Mouse (Mus musculus): ENCODE data around the gene Fdxr. TPM values are rescaled to one million over a fixed set of nuclear protein-coding genes. Genes with fewer than 3 reads are reported as not detected.

The Fdxr gene
- total and polyA plus RNA-seq, 2 experiments, result 13.7 to 28.3 TPM

- Histone ChIP-seq H3K27me3 (ENCODE audit: control insufficient read depth, insufficient read depth, low read length) (no peaks in the 10 kb centered on the region), H3K4me1 (ENCODE audit: control insufficient read depth, insufficient read depth, low read length) (peaks cover 16% of the 10 kb centered on the region), H3K27ac (replicated peaks; ENCODE audit: insufficient read depth, low read depth, low read length) (no peak overlapping the region), H3K9ac (ENCODE audit: low read depth, low read length) (no peak overlapping the region), H3K79me2 (ENCODE audit: control insufficient read depth, insufficient read depth, low read length) (no peaks in the 10 kb centered on the region; the same call in 1 of the 2 replicates), H3K36me3 (ENCODE audit: control insufficient read depth, insufficient read depth, low read length) (no peaks in the 10 kb centered on the region), H3K4me3 (ENCODE audit: insufficient read depth, low read depth, low read length) (no peak overlapping the region)
- TF ChIP-seq CTCF (IDR thresholded peaks at IDR 0.05; ENCODE audit: low read depth, low read length) (no peak), POLR2A (IDR thresholded peaks at IDR 0.05; ENCODE audit: extremely low read depth, insufficient read depth, low read length) (no peak)
- no peak for DNase-seq (ENCODE audit: extremely low read depth, low read depth, low spot score)
- WGBS, result 82% methylated on average over 12 of the region's 12 CpGs
Observed at GRCm38 (mm10) chr11:115222077-115222476, 54.8 kb downstream of the Fdxr start.

DNA sequence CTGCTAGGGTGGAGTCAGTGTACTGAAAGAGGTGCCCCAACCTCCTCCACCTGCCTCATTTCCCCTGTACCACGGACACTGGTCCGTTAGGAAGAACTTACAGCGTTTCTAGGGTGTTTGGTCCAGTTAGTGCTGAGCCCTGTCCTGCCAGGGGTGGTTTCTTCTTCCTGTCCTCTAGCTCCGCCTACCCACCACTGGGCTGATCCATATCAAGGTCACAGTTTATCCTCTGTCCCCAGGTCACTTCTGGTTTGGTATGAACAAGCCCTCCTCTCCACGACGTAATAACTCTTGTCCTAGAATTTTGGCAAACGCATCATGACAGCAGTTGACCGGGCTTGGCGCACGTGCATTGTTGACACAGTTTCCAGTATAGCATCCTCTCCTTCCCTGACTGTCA lies 57.2 kb downstream of the Fdxr start:
- Histone ChIP-seq H3K4me1 (ENCODE audit: control insufficient read depth, insufficient read depth, low read length) (peaks cover 16% of the 10 kb centered on the region), H3K27me3 (ENCODE audit: control insufficient read depth, insufficient read depth, low read length) (no peaks in the 10 kb centered on the region), H3K9ac (ENCODE audit: low read depth, low read length) (peak overlapping the region; percentile 27), H3K36me3 (ENCODE audit: control insufficient read depth, insufficient read depth, low read length) (no peaks in the 10 kb centered on the region), H3K4me3 (ENCODE audit: insufficient read depth, low read depth, low read length) (no peak overlapping the region; the same call in 1 of the 2 replicates), H3K27ac (replicated peaks; ENCODE audit: insufficient read depth, low read depth, low read length) (peak overlapping the region; percentile 92), H3K79me2 (ENCODE audit: control insufficient read depth, insufficient read depth, low read length) (no peaks in the 10 kb centered on the region; the same call in 1 of the 2 replicates)
- 18% methylated on average over 10 of the region's 10 CpGs for WGBS
- peak; percentile 95 for DNase-seq (ENCODE audit: extremely low read depth, low read depth, low spot score)
- TF ChIP-seq POLR2A (IDR thresholded peaks at IDR 0.05; ENCODE audit: extremely low read depth, insufficient read depth, low read length), result no peak
- no peak for TF ChIP-seq CTCF (IDR thresholded peaks at IDR 0.05; ENCODE audit: low read depth, low read length)

GRCm38 (mm10) chr11:115219263-115219662 lies 57.6 kb downstream of the Fdxr start:
- Histone ChIP-seq H3K4me1 (ENCODE audit: control insufficient read depth, insufficient read depth, low read length) (peaks cover 16% of the 10 kb centered on the region), H3K4me3 (ENCODE audit: insufficient read depth, low read depth, low read length) (no peak overlapping the region; the same call in 1 of the 2 replicates), H3K27ac (replicated peaks; ENCODE audit: insufficient read depth, low read depth, low read length) (peak overlapping the region; percentile 92), H3K9ac (ENCODE audit: low read depth, low read length) (peak overlapping the region; percentile 27), H3K36me3 (ENCODE audit: control insufficient read depth, insufficient read depth, low read length) (no peaks in the 10 kb centered on the region), H3K27me3 (ENCODE audit: control insufficient read depth, insufficient read depth, low read length) (no peaks in the 10 kb centered on the region), H3K79me2 (ENCODE audit: control insufficient read depth, insufficient read depth, low read length) (no peaks in the 10 kb centered on the region; the same call in 1 of the 2 replicates)
- DNase-seq (ENCODE audit: extremely low read depth, low read depth, low spot score), result peak; percentile 98
- WGBS, result 9% methylated on average over 9 of the region's 9 CpGs
- TF ChIP-seq POLR2A (IDR thresholded peaks at IDR 0.05; ENCODE audit: extremely low read depth, insufficient read depth, low read length) (no peak), CTCF (IDR thresholded peaks at IDR 0.05; ENCODE audit: low read depth, low read length) (no peak)

Other genes with a start within 250 kb of the Fdxr start
- 0.18 TPM in 1 of 2 replicates, not detected in the other for gene Cd300ld5, start 239.3 kb downstream of the Fdxr start, total RNA-seq (2014; rRNA removed)
- 0.14 TPM in 1 of 2 replicates, not detected in the other for gene Cd300ld5, start 239.3 kb downstream of the Fdxr start, polyA plus RNA-seq (2012; rRNA removed)
- 3.7 and 4.1 TPM in 2 replicates for gene Cd300ld3, start 228.6 kb downstream of the Fdxr start, total RNA-seq (2014; rRNA removed)
- gene Cd300ld3, start 228.6 kb downstream of the Fdxr start, polyA plus RNA-seq (2012; rRNA removed), result 3.3 and 5.4 TPM in 2 replicates
- gene Cd300e, start 214.9 kb downstream of the Fdxr start, total RNA-seq (2014; rRNA removed), result 1.4 and 1.5 TPM in 2 replicates
- 0.52 and 1.3 TPM in 2 replicates for gene Cd300e, start 214.9 kb downstream of the Fdxr start, polyA plus RNA-seq (2012; rRNA removed)
- gene Rab37, start 185.6 kb downstream of the Fdxr start, total RNA-seq (2014; rRNA removed), result 0.09 and 0.20 TPM in 2 replicates
- 0.16 and 0.20 TPM in 2 replicates for gene Rab37, start 185.6 kb downstream of the Fdxr start, polyA plus RNA-seq (2012; rRNA removed)
- 1.2 and 1.5 TPM in 2 replicates for gene Cd300lf, start 143.1 kb downstream of the Fdxr start, total RNA-seq (2014; rRNA removed)
- gene Cd300lf, start 143.1 kb downstream of the Fdxr start, polyA plus RNA-seq (2012; rRNA removed), result 0.54 and 1.1 TPM in 2 replicates
- gene Slc9a3r1, start 113.7 kb downstream of the Fdxr start, total RNA-seq (2014; rRNA removed), result 113 and 117 TPM in 2 replicates
- 130 and 177 TPM in 2 replicates for gene Slc9a3r1, start 113.7 kb downstream of the Fdxr start, polyA plus RNA-seq (2012; rRNA removed)
- 5.3 and 8.1 TPM in 2 replicates for gene Tmem104, start 89.6 kb downstream of the Fdxr start, total RNA-seq (2014; rRNA removed)
- gene Tmem104, start 89.6 kb downstream of the Fdxr start, polyA plus RNA-seq (2012; rRNA removed), result 8.7 and 9.1 TPM in 2 replicates
- gene Nat9, start 89.2 kb downstream of the Fdxr start, total RNA-seq (2014; rRNA removed), result 42.7 and 43.7 TPM in 2 replicates
- gene Nat9, start 89.2 kb downstream of the Fdxr start, polyA plus RNA-seq (2012; rRNA removed), result 28.7 and 35.2 TPM in 2 replicates
- gene Grin2c, start 9.8 kb downstream of the Fdxr start, total RNA-seq (2014; rRNA removed), result under 0.01 TPM in 1 of 2 replicates, not detected in the other
- gene Grin2c, start 9.8 kb downstream of the Fdxr start, polyA plus RNA-seq (2012; rRNA removed), result 0.05 and 0.07 TPM in 2 replicates
- gene Fads6, start 20.6 kb upstream of the Fdxr start, total RNA-seq (2014; rRNA removed), result 56.1 and 78.8 TPM in 2 replicates
- 55.3 and 66.0 TPM in 2 replicates for gene Fads6, start 20.6 kb upstream of the Fdxr start, polyA plus RNA-seq (2012; rRNA removed)
- not detected in 2 replicates for gene Otop2, start 30.1 kb upstream of the Fdxr start, total RNA-seq (2014; rRNA removed)
- not detected in 2 replicates for gene Otop2, start 30.1 kb upstream of the Fdxr start, polyA plus RNA-seq (2012; rRNA removed)
- 0.20 and 0.28 TPM in 2 replicates for gene Ush1g, start 45.0 kb upstream of the Fdxr start, total RNA-seq (2014; rRNA removed)
- 0.26 and 0.50 TPM in 2 replicates for gene Ush1g, start 45.0 kb upstream of the Fdxr start, polyA plus RNA-seq (2012; rRNA removed)
- not detected in 2 replicates for gene Otop3, start 57.7 kb upstream of the Fdxr start, total RNA-seq (2014; rRNA removed)
- not detected in 2 replicates for gene Otop3, start 57.7 kb upstream of the Fdxr start, polyA plus RNA-seq (2012; rRNA removed)
- gene Hid1, start 90.7 kb upstream of the Fdxr start, total RNA-seq (2014; rRNA removed), result 0.55 and 1.3 TPM in 2 replicates
- gene Hid1, start 90.7 kb upstream of the Fdxr start, polyA plus RNA-seq (2012; rRNA removed), result 1.1 and 3.1 TPM in 2 replicates
- gene Cdr2l, start 104.9 kb upstream of the Fdxr start, total RNA-seq (2014; rRNA removed), result 1.3 and 1.4 TPM in 2 replicates
- 2.4 and 2.7 TPM in 2 replicates for gene Cdr2l, start 104.9 kb upstream of the Fdxr start, polyA plus RNA-seq (2012; rRNA removed)
- gene Mrpl58, start 126.7 kb upstream of the Fdxr start, total RNA-seq (2014; rRNA removed), result 54.7 and 67.2 TPM in 2 replicates
- 67.5 and 70.0 TPM in 2 replicates for gene Mrpl58, start 126.7 kb upstream of the Fdxr start, polyA plus RNA-seq (2012; rRNA removed)
- 480 and 648 TPM in 2 replicates for gene Atp5h, start 142.9 kb upstream of the Fdxr start, total RNA-seq (2014; rRNA removed)
- gene Atp5h, start 142.9 kb upstream of the Fdxr start, polyA plus RNA-seq (2012; rRNA removed), result 103 and 134 TPM in 2 replicates
- gene Kctd2, start 143.1 kb upstream of the Fdxr start, total RNA-seq (2014; rRNA removed), result 10.0 and 14.2 TPM in 2 replicates
- gene Kctd2, start 143.1 kb upstream of the Fdxr start, polyA plus RNA-seq (2012; rRNA removed), result 18.2 and 21.1 TPM in 2 replicates
- 0.74 and 0.94 TPM in 2 replicates for gene Trim80, start 163.5 kb upstream of the Fdxr start, total RNA-seq (2014; rRNA removed)
- gene Trim80, start 163.5 kb upstream of the Fdxr start, polyA plus RNA-seq (2012; rRNA removed), result 2.0 and 4.0 TPM in 2 replicates
- 23.0 and 36.3 TPM in 2 replicates for gene Slc16a5, start 185.4 kb upstream of the Fdxr start, total RNA-seq (2014; rRNA removed)
- gene Slc16a5, start 185.4 kb upstream of the Fdxr start, polyA plus RNA-seq (2012; rRNA removed), result 49.1 and 101 TPM in 2 replicates
- gene Armc7, start 198.6 kb upstream of the Fdxr start, total RNA-seq (2014; rRNA removed), result 1.6 and 1.7 TPM in 2 replicates
- 3.2 and 4.0 TPM in 2 replicates for gene Armc7, start 198.6 kb upstream of the Fdxr start, polyA plus RNA-seq (2012; rRNA removed)
- 39.2 and 39.5 TPM in 2 replicates for gene Nt5c, start 214.8 kb upstream of the Fdxr start, total RNA-seq (2014; rRNA removed)
- 29.6 and 32.6 TPM in 2 replicates for gene Nt5c, start 214.8 kb upstream of the Fdxr start, polyA plus RNA-seq (2012; rRNA removed)
- 14.1 and 17.2 TPM in 2 replicates for gene Jpt1, start 237.3 kb upstream of the Fdxr start, total RNA-seq (2014; rRNA removed)
- gene Jpt1, start 237.3 kb upstream of the Fdxr start, polyA plus RNA-seq (2012; rRNA removed), result 25.1 and 28.4 TPM in 2 replicates

Measured in liver, adult 2 months (tissue).